Mouse (Mus musculus) T-helper 17 cell (primary cell): ENCODE data around the gene Smarcc1.
"Not testable (repeated sequence)": the region's sequence is repeated elsewhere in the genome, so short reads cannot be mapped to it uniquely, and the experiment has no call there.

ENCODE experiments used
- in situ Hi-C, 2 experiments: fragments of 300-600 bp; cut with MboI, MseI; formaldehyde crosslinking; loops; 1 replicate in 1 of 2; 2 replicates in 1 of 2; pipeline ENCODE4 v1.15.1; 2025; ENCODE audit warnings: high pct_unique_total_duplicates in 2 of 2

The Smarcc1 gene

GRCm38 (mm10) chr9:110116977-110117778 lies at the start of gene Smarcc1:
Gene Smarcc1 (plus strand): TSS chr9:110117708.
- in situ Hi-C loops = no loop called here

GRCm38 (mm10) chr9:110068745-110069144 lies 48.8 kb upstream of the Smarcc1 start:
- in situ Hi-C loops = loop anchor here in 1 of 2 experiments (10.0 kb wide), 1 partner anchor 1364 kb away; no protein-coding TSS in a partner anchor

GRCm38 (mm10) chr9:110070358-110070757 lies 47.1 kb upstream of the Smarcc1 start:
- in situ Hi-C loops = loop anchor here (5.0 to 10.0 kb wide), 3 partner anchors 88 to 176 kb away; no protein-coding TSS in a partner anchor

GRCm38 (mm10) chr9:110071011-110071410 lies 46.5 kb upstream of the Smarcc1 start:
- in situ Hi-C loops = loop anchor here (5.0 to 10.0 kb wide), 3 partner anchors 89 to 176 kb away; no protein-coding TSS in a partner anchor

- in situ Hi-C loops = loop anchor here (5.0 to 10.0 kb wide), 3 partner anchors 90 to 177 kb away; no protein-coding TSS in a partner anchor
Observed at GRCm38 (mm10) chr9:110071843-110072242, 45.7 kb upstream of the Smarcc1 start.

- in situ Hi-C loops = loop anchor here in 1 of 2 experiments (10.0 kb wide), 1 partner anchor 182 kb away; no protein-coding TSS in a partner anchor
Observed at GRCm38 (mm10) chr9:110076468-110076867, 41.0 kb upstream of the Smarcc1 start.

GRCm38 (mm10) chr9:110081066-110081465 lies 36.4 kb upstream of the Smarcc1 start:
- in situ Hi-C loops = no loop called here

- in situ Hi-C loops = no loop called here
Observed at GRCm38 (mm10) chr9:110084201-110084964, 33.1 kb upstream of the Smarcc1 start.

- in situ Hi-C loops = no loop called here
Observed at GRCm38 (mm10) chr9:110085693-110086092, 31.8 kb upstream of the Smarcc1 start.

- in situ Hi-C loops = loop anchor here in 1 of 2 experiments (5.0 kb wide), 1 partner anchor 191 kb away; no protein-coding TSS in a partner anchor
Observed at GRCm38 (mm10) chr9:110093303-110093702, 24.2 kb upstream of the Smarcc1 start.

GRCm38 (mm10) chr9:110094761-110095160 lies 22.7 kb upstream of the Smarcc1 start:
- in situ Hi-C loops = loop anchor here in 1 of 2 experiments (5.0 kb wide), 1 partner anchor 192 kb away; no protein-coding TSS in a partner anchor

- in situ Hi-C loops = no loop called here
Observed at GRCm38 (mm10) chr9:110097791-110098190, 19.7 kb upstream of the Smarcc1 start.

- in situ Hi-C loops = no loop called here
Observed at GRCm38 (mm10) chr9:110100627-110101600, 16.6 kb upstream of the Smarcc1 start.

GRCm38 (mm10) chr9:110116353-110116976 lies 1.0 kb upstream of the Smarcc1 start:
- in situ Hi-C loops = no loop called here

GRCm38 (mm10) chr9:110117779-110118139 lies 251 bp downstream of the Smarcc1 start, which contains the start of gene Dhx30:
Gene Dhx30 (minus strand): TSS chr9:110117830.
- in situ Hi-C loops = no loop called here

GRCm38 (mm10) chr9:110118249-110118648 lies 741 bp downstream of the Smarcc1 start:
- in situ Hi-C loops = no loop called here

GRCm38 (mm10) chr9:110121424-110121823 lies 3.9 kb downstream of the Smarcc1 start:
- in situ Hi-C loops = no loop called here

- in situ Hi-C loops = no loop called here
Observed at GRCm38 (mm10) chr9:110123322-110123721, 5.8 kb downstream of the Smarcc1 start.

- in situ Hi-C loops = not testable (repeated sequence)
Observed at GRCm38 (mm10) chr9:110124008-110124540, 6.6 kb downstream of the Smarcc1 start.
